Mouse (Mus musculus) kidney, postnatal 4 days (tissue): ENCODE data around the gene Itpk1.
A peak's percentile ranks its signal among the peaks of the same experiment; 100 is the strongest.

Source experiments
- DNase-seq, 2 experiments: peaks; one replicate each; pipeline ENCODE4 v3.0.0; 2021; ENCODE audit warnings: mixed read lengths in 2 of 2

The Itpk1 gene

GRCm38 (mm10) chr12:102713153-102713865 is 8.6 kb upstream of the Itpk1 start:
- no peak for DNase-seq

GRCm38 (mm10) chr12:102710851-102711375 is 6.2 kb upstream of the Itpk1 start:
- DNase-seq, result no peak

- DNase-seq, result no peak
These were observed 5.2 kb upstream of the Itpk1 start for GRCm38 (mm10) chr12:102709896-102710295.

GRCm38 (mm10) chr12:102708220-102708619 is 3.5 kb upstream of the Itpk1 start:
- peak; percentile 50 to 67 for DNase-seq

- no peak for DNase-seq
These were observed 2.2 kb upstream of the Itpk1 start for GRCm38 (mm10) chr12:102706833-102707463.

- DNase-seq, result no peak
These were observed 1.3 kb upstream of the Itpk1 start for GRCm38 (mm10) chr12:102705906-102706640.

GRCm38 (mm10) chr12:102705216-102705871 is 614 bp upstream of the Itpk1 start:
- peak; percentile 92 to 94 for DNase-seq

GRCm38 (mm10) chr12:102703921-102704408 is 765 bp downstream of the Itpk1 start:
- no peak for DNase-seq

GRCm38 (mm10) chr12:102703441-102703840 is 1.3 kb downstream of the Itpk1 start:
- DNase-seq, result no peak

- peak; percentile 50 to 67 for DNase-seq
These were observed 1.7 kb downstream of the Itpk1 start for GRCm38 (mm10) chr12:102703111-102703412.

- peak; percentile 93 to 94 for DNase-seq
These were observed 2.2 kb downstream of the Itpk1 start for GRCm38 (mm10) chr12:102702356-102703110.

- no peak for DNase-seq
These were observed 3.0 kb downstream of the Itpk1 start for GRCm38 (mm10) chr12:102701691-102702207.

GRCm38 (mm10) chr12:102700453-102700852 is 4.3 kb downstream of the Itpk1 start:
- DNase-seq, result no peak

- no peak for DNase-seq
These were observed 5.6 kb downstream of the Itpk1 start for GRCm38 (mm10) chr12:102699156-102699555.

- no peak for DNase-seq
These were observed 6.5 kb downstream of the Itpk1 start for GRCm38 (mm10) chr12:102698089-102698684.

GRCm38 (mm10) chr12:102697381-102697780 is 7.3 kb downstream of the Itpk1 start:
- no peak for DNase-seq

GRCm38 (mm10) chr12:102696635-102697354 is 7.9 kb downstream of the Itpk1 start:
- DNase-seq, result no peak

GRCm38 (mm10) chr12:102695369-102696239 is 9.1 kb downstream of the Itpk1 start:
- DNase-seq, result no peak

- no peak for DNase-seq
These were observed 13.0 kb downstream of the Itpk1 start for GRCm38 (mm10) chr12:102691761-102692160.

- peak; percentile 70 to 82 for DNase-seq
These were observed 13.6 kb downstream of the Itpk1 start for GRCm38 (mm10) chr12:102691180-102691579.
